Mouse (Mus musculus) spleen, adult 18-20 months (tissue): ENCODE measurements around the gene Ces2a.

Experiments used
- DNase-seq, 2 experiments: peaks; one replicate each; pipeline ENCODE4 v3.0.0; 2022; ENCODE audit warnings: mixed read lengths in 2 of 2

Ces2a gene

DNA sequence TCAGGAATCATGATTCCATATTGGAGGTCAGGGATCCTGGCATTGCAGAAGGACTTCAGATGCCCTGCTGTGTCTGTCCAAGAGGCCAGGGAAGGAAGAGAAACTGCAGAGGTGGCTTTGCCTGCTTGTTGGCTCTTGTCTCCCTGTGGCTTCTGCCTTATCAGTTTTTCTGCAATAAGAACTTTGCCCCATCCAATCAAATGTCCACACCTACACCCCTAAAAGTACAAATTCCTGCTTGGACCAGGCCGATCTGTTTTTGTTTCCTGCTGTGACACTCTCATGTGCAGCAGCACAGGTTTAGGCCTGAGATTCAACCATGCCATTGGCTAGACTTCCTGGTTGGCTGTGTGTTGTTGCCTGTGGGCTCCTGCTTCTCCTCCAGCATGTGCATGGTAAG is at the start of gene Ces2a:
Ces2a (plus strand) TSS at position 251 of the 400 bp plus-strand sequence.
- no peak for DNase-seq

- DNase-seq = no peak
These were observed 45.4 kb upstream of the Ces2a start for GRCm38 (mm10) chr8:104688433-104688832.

DNA sequence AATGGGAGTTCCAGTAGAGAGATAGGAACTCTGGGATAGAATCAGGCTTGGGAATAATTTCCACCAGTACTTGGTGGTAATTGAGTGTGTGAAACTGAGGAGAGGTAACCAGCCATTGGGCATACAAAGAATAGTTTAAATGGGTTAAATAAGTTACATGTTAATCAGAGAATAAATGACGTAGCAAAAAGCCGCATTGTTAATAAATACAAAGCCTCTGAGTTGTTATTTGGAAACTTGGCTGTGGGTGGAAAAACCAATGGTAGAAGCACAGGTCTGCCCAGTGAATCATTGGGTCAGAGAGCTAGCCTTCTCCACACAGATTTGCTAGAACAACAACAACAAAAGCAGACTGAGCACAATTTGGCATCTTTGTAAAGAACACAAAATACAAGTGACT is 35.2 kb upstream of the Ces2a start:
- DNase-seq = no peak

DNA sequence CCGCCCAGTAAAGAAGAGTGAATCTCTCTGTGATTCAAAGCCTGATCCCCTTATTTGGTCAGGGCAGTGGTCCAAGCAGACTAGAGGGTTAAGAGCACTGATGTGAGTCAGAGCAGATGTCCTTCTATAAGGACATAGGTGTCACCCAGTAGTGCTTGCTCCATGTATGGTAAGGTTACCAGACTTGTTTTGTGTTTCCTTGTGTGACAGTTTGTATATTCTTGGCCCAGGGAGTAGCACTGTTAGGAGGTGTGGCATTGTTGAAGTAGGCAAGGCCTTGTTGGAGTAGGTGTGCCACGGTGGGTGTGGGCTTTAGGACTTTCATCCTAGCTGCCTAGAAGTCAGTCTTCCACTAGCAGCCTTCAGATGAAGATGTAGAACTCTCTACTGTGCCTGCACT is 31.9 kb upstream of the Ces2a start:
- no peak for DNase-seq

DNA sequence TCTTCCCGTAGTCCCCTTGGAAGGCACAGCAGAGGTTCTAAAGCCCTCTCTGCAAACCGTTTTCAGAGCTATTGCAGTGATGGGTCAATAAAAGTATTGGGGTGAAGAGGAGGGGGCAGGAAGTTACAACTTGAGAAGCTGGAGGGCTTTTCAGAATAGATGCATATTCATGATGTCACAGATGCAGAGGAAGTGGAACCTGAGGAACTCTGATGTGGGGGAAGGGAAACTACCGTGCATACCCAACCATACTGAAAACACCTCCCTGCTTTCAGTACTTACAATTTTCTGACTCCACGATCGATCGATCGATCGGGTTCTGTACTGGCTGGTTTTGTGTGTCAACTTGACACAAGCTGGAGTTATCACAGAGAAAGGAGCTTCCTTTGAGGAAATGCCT is 12.6 kb upstream of the Ces2a start:
- no peak for DNase-seq

DNA sequence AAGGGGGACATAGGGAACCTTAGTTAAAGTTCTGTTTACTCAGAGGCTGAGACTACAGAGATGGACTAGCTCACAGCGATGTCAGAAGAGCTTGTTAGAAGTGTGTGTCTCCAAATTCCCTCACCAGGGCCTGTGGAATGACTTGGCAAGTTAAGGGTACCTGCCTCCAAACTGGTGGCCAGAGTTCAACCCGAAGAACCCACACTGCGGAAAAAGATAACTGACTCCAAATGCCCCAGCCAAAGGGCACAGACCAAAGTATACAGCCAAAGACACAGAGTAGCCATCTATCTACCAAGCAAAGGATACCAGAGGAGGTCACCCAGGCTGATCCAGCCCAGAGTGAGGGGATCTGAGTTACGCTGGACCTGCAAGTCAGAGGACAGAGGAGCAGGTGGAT is 2.4 kb upstream of the Ces2a start:
- DNase-seq = no peak

DNA sequence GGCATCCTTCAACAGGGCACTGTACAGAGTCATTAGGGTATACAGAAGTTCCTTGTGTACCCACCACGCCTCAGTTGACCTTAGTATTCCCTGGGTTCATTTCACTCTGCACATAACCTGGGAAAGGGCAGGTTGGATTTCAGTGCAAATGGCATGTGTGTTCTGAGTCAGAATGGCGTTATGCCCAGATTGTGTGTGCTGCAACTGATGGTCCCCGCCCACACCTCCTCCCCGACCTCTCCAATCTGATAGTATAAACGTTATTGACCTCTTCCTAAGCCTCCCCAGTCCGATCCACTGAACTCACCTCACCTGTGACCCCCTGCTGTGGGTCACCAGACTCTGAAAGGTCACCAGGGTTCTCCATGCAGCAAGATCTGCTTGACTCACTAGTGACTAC is 1.8 kb upstream of the Ces2a start:
- no peak for DNase-seq

DNA sequence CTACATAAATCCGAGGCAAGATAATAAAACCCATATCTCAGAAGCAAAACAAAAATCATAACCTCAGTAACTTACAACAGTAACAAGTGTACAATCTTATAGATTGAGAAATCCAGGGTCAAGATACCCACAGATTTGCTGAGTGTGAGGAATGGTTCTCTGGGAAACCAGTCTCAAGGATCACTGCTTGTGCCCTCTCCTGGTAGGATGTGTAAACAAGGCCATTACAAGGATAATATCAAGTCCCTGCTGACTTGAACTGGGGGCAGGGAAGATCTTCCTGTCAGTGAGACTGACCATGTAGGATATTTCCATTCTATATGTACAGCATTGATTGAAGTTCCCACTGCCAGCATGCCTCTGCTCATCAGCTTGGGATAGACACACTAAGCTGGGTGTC is 8.2 kb downstream of the Ces2a start:
- no peak for DNase-seq

DNA sequence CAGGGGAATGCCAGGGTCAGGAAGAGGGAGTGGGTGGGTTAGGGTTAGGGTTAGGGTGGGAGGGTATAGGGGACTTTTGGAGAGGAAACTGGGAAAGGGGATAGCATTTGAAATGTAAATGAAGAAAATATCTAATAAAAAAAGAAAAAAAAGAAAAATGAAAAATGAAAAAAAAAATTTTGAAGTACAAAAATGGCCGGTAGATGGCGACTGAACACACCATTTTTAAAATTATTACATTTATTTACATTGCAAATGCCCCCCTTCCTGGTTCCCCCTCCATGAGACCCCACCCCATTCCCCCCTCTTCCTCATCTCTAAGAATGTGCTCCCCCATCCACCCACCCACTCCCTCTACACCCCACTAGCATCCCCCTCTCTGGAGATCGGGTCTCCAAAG is 9.6 kb downstream of the Ces2a start:
- no peak for DNase-seq

DNA sequence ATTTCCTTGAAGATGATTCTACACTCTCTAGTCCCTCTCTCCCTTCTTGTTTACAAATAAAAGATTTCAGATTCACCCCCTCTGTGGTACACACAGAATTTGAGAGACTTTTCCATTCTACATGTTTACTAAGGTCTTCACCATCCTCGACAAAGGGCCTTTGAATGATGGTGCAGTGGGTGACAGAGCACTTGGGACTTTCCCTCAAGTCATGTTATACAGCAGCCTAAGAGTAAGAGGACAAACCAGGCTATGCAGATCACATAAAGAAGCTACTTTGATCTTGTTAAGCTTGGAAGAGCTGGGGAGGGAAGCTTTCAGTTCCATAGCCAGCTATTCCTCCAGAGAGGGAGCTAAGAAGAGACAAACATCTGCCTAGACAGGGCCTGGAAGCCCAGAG is 19.0 kb downstream of the Ces2a start:
- DNase-seq = no peak

GRCm38 (mm10) chr8:104757621-104758020 is 23.8 kb downstream of the Ces2a start:
- no peak for DNase-seq

- DNase-seq = no peak
These were observed 24.4 kb downstream of the Ces2a start for GRCm38 (mm10) chr8:104758209-104758608.

DNA sequence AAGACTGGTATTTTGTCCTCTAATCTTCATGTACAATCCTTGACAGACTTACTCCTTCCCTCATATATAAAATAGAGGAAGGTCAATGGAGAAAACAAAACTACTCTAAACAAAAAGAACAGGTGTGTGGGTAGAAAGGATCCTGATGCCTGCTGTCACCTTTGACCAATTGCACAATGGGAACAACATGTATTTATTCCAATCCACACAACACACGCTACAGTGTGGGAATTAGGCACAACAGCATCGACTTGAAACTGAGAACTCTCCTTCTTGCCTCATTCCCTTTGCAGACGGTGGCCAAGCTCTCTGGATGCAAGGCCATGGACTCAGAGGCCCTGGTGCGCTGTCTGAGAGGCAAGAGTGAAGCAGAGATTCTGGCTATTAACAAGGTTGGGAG is 27.3 kb downstream of the Ces2a start:
- DNase-seq = no peak

GRCm38 (mm10) chr8:104766485-104766884 is 32.7 kb downstream of the Ces2a start:
- DNase-seq = no peak

GRCm38 (mm10) chr8:104770365-104770764 is 36.6 kb downstream of the Ces2a start:
- DNase-seq = no peak

DNA sequence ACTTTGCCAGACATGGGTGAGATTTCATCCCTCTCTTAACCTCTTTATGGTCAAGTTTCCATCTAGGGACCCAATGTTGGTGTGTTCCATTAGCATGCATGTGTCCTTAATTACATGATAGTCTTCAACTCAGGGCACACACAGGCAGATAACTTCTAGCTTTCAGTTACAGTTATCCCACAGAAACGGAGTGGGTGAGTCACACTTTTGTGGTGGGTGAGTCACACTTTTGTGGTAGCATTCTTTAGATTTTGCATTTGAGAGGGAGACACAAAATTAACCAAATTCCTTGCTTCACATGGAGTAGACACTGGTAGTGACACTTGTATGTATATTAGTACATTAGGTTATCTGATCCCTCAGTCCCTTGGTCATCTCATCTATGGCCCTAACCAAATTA is 53.2 kb downstream of the Ces2a start:
- DNase-seq = no peak

GRCm38 (mm10) chr8:104788929-104789328 is 55.1 kb downstream of the Ces2a start:
- no peak for DNase-seq

DNA sequence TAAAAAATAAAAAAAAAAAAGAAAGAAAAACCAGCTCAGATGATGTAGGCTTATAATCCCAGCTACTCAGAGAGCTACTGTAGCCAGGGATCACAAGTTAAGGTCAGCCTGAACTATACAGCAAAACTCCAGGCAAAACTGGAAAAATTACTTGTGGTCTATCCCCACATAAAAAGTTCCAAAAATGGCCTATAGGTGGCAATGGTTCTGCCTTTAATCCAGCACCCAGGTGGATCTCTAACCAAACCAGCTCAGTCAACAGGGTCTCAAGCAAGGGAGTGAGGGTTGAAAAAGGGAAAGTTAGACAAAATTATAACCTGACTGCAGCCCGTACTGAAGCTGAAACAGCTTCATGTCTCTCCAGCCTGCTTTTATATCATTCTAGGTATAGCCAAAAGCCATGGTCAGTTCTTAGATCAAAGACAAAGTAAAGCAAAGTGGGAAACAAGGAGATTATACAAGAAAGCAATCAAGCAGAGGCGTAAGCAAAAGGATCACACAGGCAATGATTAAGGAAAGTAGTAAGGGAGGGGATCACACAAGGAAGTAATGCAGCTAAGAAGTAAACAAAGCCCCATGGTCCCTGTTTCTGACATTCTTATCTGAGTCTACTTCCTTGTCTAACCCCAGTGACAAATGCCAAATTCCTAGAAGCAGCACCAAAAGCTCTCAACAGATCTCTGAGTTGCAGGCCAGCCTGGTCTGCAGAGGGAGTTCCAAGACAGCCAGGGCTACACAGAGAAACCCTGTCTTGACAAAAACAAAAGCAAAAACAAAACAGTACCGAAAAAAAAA is 56.3 kb downstream of the Ces2a start:
- peak in 1 of 2 experiments; percentile 13 for DNase-seq
